Mouse (Mus musculus): Measurements from ENCODE around the gene Hivep1.

- TF ChIP-seq CTCF (IDR thresholded peaks at IDR 0.05; ENCODE audit: low read depth) (no peak), EP300 (IDR thresholded peaks at IDR 0.05; ENCODE audit: low read depth) (no peak)
Measured at GRCm38 (mm10) chr13:42048991-42049773, 2.6 kb upstream of the Hivep1 start.
